Mouse (Mus musculus) midbrain, embryonic 15.5 days (tissue): ENCODE measurements at regions not wholly inside any gene's neighbourhood (a gene's known extent, or its start where the extent isn't known, plus 50 kb on each side); places are given as distances from the start of the nearest gene placed in this dataset.

Source experiments
- ATAC-seq: fragments of 200-750 bp; cut with Nextera tagmentation; replicated peaks from 2 replicates; pipeline ENCODE4 v1.8.0; 2017; ENCODE audit warnings: moderate TSS enrichment
- H3K27ac ChIP-seq: fragments of 300-500 bp; sonication (generic); 2 replicates; pipeline ENCODE4 v1.5.1; 2015; ENCODE audit warnings: mild to moderate bottlenecking, inconsistent platforms
- H3K27me3 ChIP-seq: fragments of 300-500 bp; sonication (generic); replicated peaks from 2 replicates; pipeline ENCODE4 v1.6.1; 2015; ENCODE audit warnings: inconsistent platforms
- H3K36me3 ChIP-seq: fragments of 300-500 bp; sonication (generic); replicated peaks from 2 replicates; pipeline ENCODE4 v1.6.1; 2015; ENCODE audit warnings: inconsistent platforms
- H3K4me1 ChIP-seq: fragments of 300-500 bp; sonication (generic); 2 replicates; pipeline ENCODE4 v1.6.1; 2015; ENCODE audit warnings: inconsistent platforms
- H3K4me2 ChIP-seq: fragments of 300-500 bp; sonication (generic); 2 replicates; pipeline ENCODE4 v1.6.1; 2015; ENCODE audit warnings: inconsistent platforms, mild to moderate bottlenecking, moderate library complexity
- H3K4me3 ChIP-seq: fragments of 300-500 bp; sonication (generic); 2 replicates; pipeline ENCODE4 v1.5.1; 2015; ENCODE audit warnings: mild to moderate bottlenecking, inconsistent platforms
- H3K9ac ChIP-seq: fragments of 300-500 bp; sonication (generic); 2 replicates; pipeline ENCODE4 v1.6.1; 2015; ENCODE audit warnings: mild to moderate bottlenecking, inconsistent platforms
- H3K9me3 ChIP-seq: fragments of 300-500 bp; sonication (generic); 2 replicates; pipeline ENCODE4 v1.6.1; 2016; ENCODE audit warnings: inconsistent platforms
- WGBS: fragments of 180-500 bp; shearing (Covaris S2); methylation state at CpG from one replicate; pipeline ENCODE4 v1.1.7; 2015; ENCODE audit warnings: mixed read lengths; 5-methylcytosine and 5-hydroxymethylcytosine counted together

DNA sequence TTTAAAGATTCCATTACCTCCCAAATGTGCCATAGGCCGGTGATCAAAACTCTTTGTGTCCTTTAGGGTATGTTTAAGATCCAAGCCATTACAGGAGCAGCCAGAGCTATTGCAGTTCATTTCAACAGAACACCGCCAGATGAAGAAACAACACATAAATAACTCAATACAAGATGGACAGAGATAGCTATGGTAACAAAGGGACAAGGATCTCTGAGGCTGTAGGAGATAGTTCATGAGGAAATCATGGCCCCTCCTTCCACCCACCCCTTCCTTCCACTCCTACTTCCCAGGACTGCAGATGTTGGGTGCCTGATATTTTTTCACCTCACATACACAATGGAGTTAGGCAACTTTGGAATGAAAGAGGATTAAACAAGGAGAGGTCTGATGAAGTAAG is 92.1 kb upstream of the Ofcc1 start:
- Histone ChIP-seq H3K4me2 (no peak overlapping the region), H3K36me3 (no peaks in the 10 kb centered on the region), H3K9me3 (no peaks in the 10 kb centered on the region), H3K4me3 (no peak overlapping the region), H3K27me3 (no peaks in the 10 kb centered on the region), H3K9ac (no peak overlapping the region), H3K4me1 (no peaks in the 10 kb centered on the region), H3K27ac (no peak overlapping the region)
- no peak for ATAC-seq
- WGBS = 96% methylated on average over 2 of the region's 2 CpGs

GRCm38 (mm10) chr13:40429831-40430230 is 68.6 kb upstream of the Ofcc1 start:
- Histone ChIP-seq H3K9me3 (no peaks in the 10 kb centered on the region), H3K4me1 (no peaks in the 10 kb centered on the region)
- 85% methylated on average over 8 of the region's 8 CpGs for WGBS

GRCm38 (mm10) chr13:40423051-40423450 is 61.8 kb upstream of the Ofcc1 start:
- no peak for ATAC-seq
- Histone ChIP-seq H3K9ac (no peak overlapping the region), H3K4me2 (no peak overlapping the region), H3K4me1 (no peaks in the 10 kb centered on the region), H3K9me3 (no peaks in the 10 kb centered on the region), H3K27ac (no peak overlapping the region), H3K27me3 (no peaks in the 10 kb centered on the region), H3K36me3 (no peaks in the 10 kb centered on the region), H3K4me3 (no peak overlapping the region)
- WGBS = 45% methylated on average over 3 of the region's 3 CpGs

More at GRCm38 (mm10) chr13:40429831-40430230, 68.6 kb upstream of the Ofcc1 start:
- Histone ChIP-seq H3K9ac (no peak overlapping the region), H3K27me3 (no peaks in the 10 kb centered on the region), H3K4me3 (no peak overlapping the region), H3K27ac (no peak overlapping the region), H3K4me2 (no peak overlapping the region), H3K36me3 (no peaks in the 10 kb centered on the region)
- ATAC-seq = no peak

DNA sequence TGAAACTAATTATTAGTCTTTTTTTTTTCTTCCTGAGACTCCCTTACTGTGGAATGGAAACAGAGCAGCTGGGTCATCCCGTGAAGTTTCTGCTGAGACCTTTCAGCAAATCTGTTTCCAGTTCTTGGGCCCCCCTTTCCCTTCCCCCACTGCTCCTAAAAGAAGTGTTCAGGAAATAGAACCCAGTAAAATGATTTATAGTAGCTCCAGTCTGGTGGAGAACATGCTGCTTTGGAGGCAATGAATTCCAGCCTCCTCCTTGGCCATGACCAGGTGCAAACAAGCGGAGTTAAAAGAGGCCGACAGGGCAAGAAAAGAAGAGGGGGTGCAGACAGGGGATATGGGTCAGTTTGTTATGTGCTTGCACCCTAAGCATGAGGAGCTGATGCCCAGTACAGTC is 56.6 kb upstream of the Ofcc1 start:
- ATAC-seq = no peak
- WGBS = 88% methylated on average over 3 of the region's 3 CpGs
- H3K27me3 ChIP-seq = no peaks in the 10 kb centered on the region
- no peaks in the 10 kb centered on the region for H3K9me3 ChIP-seq
- H3K9ac ChIP-seq = no peak overlapping the region
- H3K4me2 ChIP-seq = no peak overlapping the region
- H3K36me3 ChIP-seq = no peaks in the 10 kb centered on the region
- no peaks in the 10 kb centered on the region for H3K4me1 ChIP-seq
- no peak overlapping the region for H3K4me3 ChIP-seq
- no peak overlapping the region for H3K27ac ChIP-seq

DNA sequence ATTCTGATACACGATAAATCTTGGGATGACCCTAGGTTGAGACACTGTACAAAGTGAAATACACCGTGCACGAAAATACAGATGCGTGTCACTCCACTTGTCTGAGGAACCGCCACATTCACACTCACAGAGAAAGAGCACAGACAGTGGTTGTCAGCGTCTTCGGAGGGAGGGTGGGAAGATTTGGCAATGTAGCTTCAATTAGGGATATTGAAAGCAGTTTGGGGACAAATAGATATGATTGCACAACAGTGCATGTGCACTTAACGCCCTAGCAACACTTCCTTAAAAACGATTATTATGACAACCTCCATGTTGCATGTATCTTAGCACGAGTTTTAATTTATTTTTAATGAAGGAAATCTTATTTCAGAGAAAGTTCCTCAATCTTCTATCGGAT is 51.8 kb upstream of the Ofcc1 start:
- H3K36me3 ChIP-seq = no peaks in the 10 kb centered on the region
- WGBS = 93% methylated on average over 11 of the region's 11 CpGs
- H3K27ac ChIP-seq = no peak overlapping the region
- no peaks in the 10 kb centered on the region for H3K9me3 ChIP-seq
- H3K4me3 ChIP-seq = no peak overlapping the region
- no peak for ATAC-seq
- H3K4me2 ChIP-seq = no peak overlapping the region
- no peak overlapping the region for H3K9ac ChIP-seq
- no peaks in the 10 kb centered on the region for H3K27me3 ChIP-seq
- H3K4me1 ChIP-seq = no peaks in the 10 kb centered on the region
